Mouse (Mus musculus): ENCODE measurements around the gene A630095N17Rik.

A630095N17Rik gene

GRCm38 (mm10) chr1:75247071-75247930, 15.4 kb upstream of the A630095N17Rik start:
- Histone ChIP-seq H3K27me3 (ENCODE audit: insufficient read depth, low read length) (peaks cover 1% of the 10 kb centered on the region; the same call in 1 of the 2 replicates), H3K9me3 (ENCODE audit: low read length) (no peaks in the 10 kb centered on the region)

GRCm38 (mm10) chr1:75244836-75245235, 12.9 kb upstream of the A630095N17Rik start:
- TF ChIP-seq POU5F1 (IDR thresholded peaks at IDR 0.05; ENCODE audit: borderline replicate concordance, low read length) = no peak
- TF ChIP-seq CTCF (conservative IDR thresholded peaks at IDR 0.05; ENCODE audit: low read length) = no peak
- no peak for TF ChIP-seq NANOG (IDR thresholded peaks at IDR 0.05; ENCODE audit: borderline replicate concordance, low read length)
- H3K36me3 ChIP-seq (ENCODE audit: insufficient read depth, low read length) = peaks cover 42% of the 10 kb centered on the region

More at GRCm38 (mm10) chr1:75247071-75247930, 15.4 kb upstream of the A630095N17Rik start:
- TF ChIP-seq CTCF (conservative IDR thresholded peaks at IDR 0.05; ENCODE audit: low read length) = no peak
- no peak for TF ChIP-seq POU5F1 (IDR thresholded peaks at IDR 0.05; ENCODE audit: borderline replicate concordance, low read length)
- TF ChIP-seq NANOG (IDR thresholded peaks at IDR 0.05; ENCODE audit: borderline replicate concordance, low read length) = no peak
- H3K4me3 ChIP-seq (replicated peaks; ENCODE audit: low read length) = peak overlapping the region; percentile 29; the same call in 1 of the 2 replicates
- H3K4me1 ChIP-seq (replicated peaks; ENCODE audit: low read depth, low read length) = peaks cover 71% of the 10 kb centered on the region
- peaks cover 24% of the 10 kb centered on the region for H3K36me3 ChIP-seq (ENCODE audit: insufficient read depth, low read length)

GRCm38 (mm10) chr1:75244175-75244826, 12.4 kb upstream of the A630095N17Rik start:
- Histone ChIP-seq H3K9me3 (ENCODE audit: low read length) (no peaks in the 10 kb centered on the region), H3K4me1 (replicated peaks; ENCODE audit: low read depth, low read length) (peaks cover 70% of the 10 kb centered on the region), H3K4me3 (replicated peaks; ENCODE audit: low read length) (0 out of 2 replicates have a peak overlapping the region, but pooled peaks have one; percentile 29), H3K27me3 (ENCODE audit: insufficient read depth, low read length) (no peaks in the 10 kb centered on the region), H3K36me3 (ENCODE audit: insufficient read depth, low read length) (peaks cover 47% of the 10 kb centered on the region)
- TF ChIP-seq POU5F1 (IDR thresholded peaks at IDR 0.05; ENCODE audit: borderline replicate concordance, low read length) = no peak
- no peak for TF ChIP-seq CTCF (conservative IDR thresholded peaks at IDR 0.05; ENCODE audit: low read length)
- TF ChIP-seq NANOG (IDR thresholded peaks at IDR 0.05; ENCODE audit: borderline replicate concordance, low read length) = no peak

More at GRCm38 (mm10) chr1:75244836-75245235, 12.9 kb upstream of the A630095N17Rik start:
- Histone ChIP-seq H3K27me3 (ENCODE audit: insufficient read depth, low read length) (no peaks in the 10 kb centered on the region), H3K9me3 (ENCODE audit: low read length) (no peaks in the 10 kb centered on the region), H3K4me1 (replicated peaks; ENCODE audit: low read depth, low read length) (peaks cover 64% of the 10 kb centered on the region), H3K4me3 (replicated peaks; ENCODE audit: low read length) (0 out of 2 replicates have a peak overlapping the region, but pooled peaks have one; percentile 29)

- peaks cover 51% of the 10 kb centered on the region for H3K36me3 ChIP-seq (ENCODE audit: insufficient read depth, low read length)
- no peaks in the 10 kb centered on the region for H3K27me3 ChIP-seq (ENCODE audit: insufficient read depth, low read length)
- no peak overlapping the region for H3K4me3 ChIP-seq (replicated peaks; ENCODE audit: low read length)
- no peak for TF ChIP-seq CTCF (conservative IDR thresholded peaks at IDR 0.05; ENCODE audit: low read length)
- TF ChIP-seq POU5F1 (IDR thresholded peaks at IDR 0.05; ENCODE audit: borderline replicate concordance, low read length) = no peak
- TF ChIP-seq NANOG (IDR thresholded peaks at IDR 0.05; ENCODE audit: borderline replicate concordance, low read length) = no peak
- no peaks in the 10 kb centered on the region for H3K9me3 ChIP-seq (ENCODE audit: low read length)
- H3K4me1 ChIP-seq (replicated peaks; ENCODE audit: low read depth, low read length) = peaks cover 75% of the 10 kb centered on the region
Observed at GRCm38 (mm10) chr1:75243411-75243810, 11.5 kb upstream of the A630095N17Rik start.

GRCm38 (mm10) chr1:75239591-75239990, 7.7 kb upstream of the A630095N17Rik start:
- no peaks in the 10 kb centered on the region for H3K9me3 ChIP-seq (ENCODE audit: low read length)
- peak overlapping the region; percentile 7; the same call in 1 of the 2 replicates for H3K4me3 ChIP-seq (replicated peaks; ENCODE audit: low read length)
- peaks cover 58% of the 10 kb centered on the region for H3K4me1 ChIP-seq (replicated peaks; ENCODE audit: low read depth, low read length)
- TF ChIP-seq NANOG (IDR thresholded peaks at IDR 0.05; ENCODE audit: borderline replicate concordance, low read length) (no peak), CTCF (conservative IDR thresholded peaks at IDR 0.05; ENCODE audit: low read length) (no peak), POU5F1 (IDR thresholded peaks at IDR 0.05; ENCODE audit: borderline replicate concordance, low read length) (no peak)
- peaks cover 8% of the 10 kb centered on the region for H3K27me3 ChIP-seq (ENCODE audit: insufficient read depth, low read length)
- peaks cover 50% of the 10 kb centered on the region for H3K36me3 ChIP-seq (ENCODE audit: insufficient read depth, low read length)

- H3K4me3 ChIP-seq (replicated peaks; ENCODE audit: low read length) = peak within 1 kb of the TSS; percentile 87
Observed at GRCm38 (mm10) chr1:75236117-75237050, 4.5 kb upstream of the A630095N17Rik start, which contains the start of gene Dnajb2. Dnajb2 (plus strand) TSS chr1:75236406.

GRCm38 (mm10) chr1:75234606-75235005, 2.7 kb upstream of the A630095N17Rik start:
- H3K9me3 ChIP-seq (ENCODE audit: low read length) = peaks cover under 1% of the 10 kb centered on the region; the same call in 1 of the 2 replicates
- H3K4me3 ChIP-seq (replicated peaks; ENCODE audit: low read length) = no peak overlapping the region
- peak; percentile 36; the same call in 1 of the 2 replicates for TF ChIP-seq CTCF (conservative IDR thresholded peaks at IDR 0.05; ENCODE audit: low read length)
- no peak for TF ChIP-seq POU5F1 (IDR thresholded peaks at IDR 0.05; ENCODE audit: borderline replicate concordance, low read length)
- peaks cover 63% of the 10 kb centered on the region for H3K4me1 ChIP-seq (replicated peaks; ENCODE audit: low read depth, low read length)
- peaks cover 25% of the 10 kb centered on the region for H3K36me3 ChIP-seq (ENCODE audit: insufficient read depth, low read length)
- peaks cover 8% of the 10 kb centered on the region for H3K27me3 ChIP-seq (ENCODE audit: insufficient read depth, low read length)

More at GRCm38 (mm10) chr1:75236117-75237050, 4.5 kb upstream of the A630095N17Rik start, which contains the start of gene Dnajb2:
- H3K4me1 ChIP-seq (replicated peaks; ENCODE audit: low read depth, low read length) = peaks cover 64% of the 10 kb centered on the region
- no peaks in the 10 kb centered on the region for H3K9me3 ChIP-seq (ENCODE audit: low read length)
- TF ChIP-seq CTCF (conservative IDR thresholded peaks at IDR 0.05; ENCODE audit: low read length) = no peak
- peaks cover 8% of the 10 kb centered on the region for H3K27me3 ChIP-seq (ENCODE audit: insufficient read depth, low read length)
- H3K36me3 ChIP-seq (ENCODE audit: insufficient read depth, low read length) = peaks cover 26% of the 10 kb centered on the region
